Mouse (Mus musculus): ENCODE measurements around the gene Tal1. TPM values are rescaled to one million over a fixed set of nuclear protein-coding genes. Genes with fewer than 3 reads are reported as not detected.
A peak's percentile ranks its signal among the peaks of the same experiment; 100 is the strongest.

Gene Tal1
- polyA plus RNA-seq, 1 experiment from 2014 or later = 3.6 TPM

GRCm38 (mm10) chr4:115085522-115086095, 29.4 kb downstream of the Tal1 start:
- Histone ChIP-seq H3K4me3 (ENCODE audit: inconsistent target) (no peak overlapping the region), H3K27ac (no peak overlapping the region), H3K79me2 (ENCODE audit: inconsistent target) (no peaks in the 10 kb centered on the region), H3K36me3 (ENCODE audit: inconsistent target) (no peaks in the 10 kb centered on the region)
- 6% methylated on average over 5 of the region's 6 CpGs for WGBS (ENCODE audit: missing documents)

DNA sequence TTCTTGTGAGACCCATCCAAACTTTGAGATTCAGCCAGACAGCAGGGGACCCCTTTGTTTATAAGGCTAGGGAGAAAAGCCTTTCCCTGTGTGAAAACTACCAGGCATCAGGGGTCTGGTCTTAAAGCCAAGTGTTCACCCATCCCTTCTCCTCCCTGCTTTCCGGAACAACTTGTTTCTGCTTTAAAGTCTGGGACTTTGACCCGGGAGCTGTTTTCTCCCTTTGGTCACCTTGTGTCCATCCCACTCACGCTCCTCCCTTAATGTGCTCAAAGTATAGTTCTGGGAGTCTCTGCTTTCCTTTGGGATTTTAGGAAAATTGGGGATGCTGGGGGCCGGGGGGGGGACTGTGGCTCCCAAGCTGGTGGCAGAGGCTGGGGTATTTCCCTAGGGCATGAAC, 30.0 kb downstream of the Tal1 start:
- WGBS (ENCODE audit: missing documents) = 94% methylated on average over 3 of the region's 4 CpGs
- H3K4me3 ChIP-seq (ENCODE audit: inconsistent target) = no peak overlapping the region
- no peak overlapping the region for H3K27ac ChIP-seq
- no peaks in the 10 kb centered on the region for H3K79me2 ChIP-seq (ENCODE audit: inconsistent target)
- H3K36me3 ChIP-seq (ENCODE audit: inconsistent target) = no peaks in the 10 kb centered on the region

GRCm38 (mm10) chr4:115086763-115087415, 30.7 kb downstream of the Tal1 start:
- H3K36me3 ChIP-seq (ENCODE audit: inconsistent target) = no peaks in the 10 kb centered on the region
- H3K4me3 ChIP-seq (ENCODE audit: inconsistent target) = no peak overlapping the region
- no peak overlapping the region for H3K27ac ChIP-seq
- 92% methylated on average over 3 of the region's 3 CpGs for WGBS (ENCODE audit: missing documents)
- H3K79me2 ChIP-seq (ENCODE audit: inconsistent target) = no peaks in the 10 kb centered on the region

GRCm38 (mm10) chr4:115088611-115089338, 32.5 kb downstream of the Tal1 start, which contains the start of gene Pdzk1ip1:
Pdzk1ip1 (plus strand) TSS chr4:115088708.
- Histone ChIP-seq H3K79me2 (ENCODE audit: inconsistent target) (no peaks in the 10 kb centered on the region), H3K4me3 (ENCODE audit: inconsistent target) (peak within 1 kb of the TSS; percentile 31), H3K27ac (peak within 1 kb of the TSS; percentile 33; the same call in 1 of the 2 replicates), H3K36me3 (ENCODE audit: inconsistent target) (no peaks in the 10 kb centered on the region)
- WGBS (ENCODE audit: missing documents) = 7% methylated on average over 11 of the region's 11 CpGs

DNA sequence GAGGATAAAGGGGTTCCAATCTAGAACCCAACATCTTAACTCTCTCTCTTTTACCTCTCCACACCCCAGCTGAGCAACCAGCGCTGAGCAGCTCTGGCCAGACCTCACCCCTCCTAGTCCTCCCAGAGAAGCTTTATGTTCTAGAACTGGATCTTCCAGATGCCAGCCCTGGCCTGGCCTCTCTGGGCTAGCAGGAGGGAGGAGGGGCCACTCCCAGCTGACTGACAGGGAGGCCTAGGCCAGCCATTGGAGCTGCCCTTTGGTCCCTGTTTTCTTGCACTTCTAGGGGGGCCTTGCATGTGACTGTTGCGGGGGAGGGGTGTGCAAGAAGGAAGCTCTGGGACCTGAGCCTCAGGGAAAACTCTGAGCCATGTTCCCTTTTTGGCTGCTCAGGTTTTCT, 34.4 kb downstream of the Tal1 start:
- H3K4me3 ChIP-seq (ENCODE audit: inconsistent target) = no peak overlapping the region
- 93% methylated on average over 2 of the region's 2 CpGs for WGBS (ENCODE audit: missing documents)
- no peaks in the 10 kb centered on the region for H3K79me2 ChIP-seq (ENCODE audit: inconsistent target)
- H3K27ac ChIP-seq = no peak overlapping the region
- H3K36me3 ChIP-seq (ENCODE audit: inconsistent target) = no peaks in the 10 kb centered on the region

DNA sequence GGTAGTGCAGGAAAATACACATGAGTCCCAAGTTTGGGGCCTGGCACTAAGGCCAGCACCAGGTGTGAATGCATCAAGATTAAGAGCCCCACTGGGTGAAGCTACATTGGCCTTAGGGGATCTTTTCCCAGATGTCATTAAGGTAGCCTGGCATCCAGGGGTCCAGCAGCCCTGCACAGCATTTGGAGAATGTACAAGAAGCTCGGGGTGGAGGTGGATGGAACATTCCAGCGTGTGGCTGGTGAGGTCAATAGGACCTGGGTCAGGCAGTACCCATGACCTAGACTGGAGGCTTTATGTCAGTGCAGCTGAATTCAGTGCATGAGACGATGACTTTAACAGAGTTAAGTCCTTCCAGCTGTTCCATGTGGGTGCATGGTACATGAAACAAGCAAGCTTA, 35.6 kb downstream of the Tal1 start:
- H3K36me3 ChIP-seq (ENCODE audit: inconsistent target) = no peaks in the 10 kb centered on the region
- no peaks in the 10 kb centered on the region for H3K79me2 ChIP-seq (ENCODE audit: inconsistent target)
- WGBS (ENCODE audit: missing documents) = 88% methylated on average over 3 of the region's 3 CpGs
- H3K27ac ChIP-seq = no peak overlapping the region
- H3K4me3 ChIP-seq (ENCODE audit: inconsistent target) = no peak overlapping the region

DNA sequence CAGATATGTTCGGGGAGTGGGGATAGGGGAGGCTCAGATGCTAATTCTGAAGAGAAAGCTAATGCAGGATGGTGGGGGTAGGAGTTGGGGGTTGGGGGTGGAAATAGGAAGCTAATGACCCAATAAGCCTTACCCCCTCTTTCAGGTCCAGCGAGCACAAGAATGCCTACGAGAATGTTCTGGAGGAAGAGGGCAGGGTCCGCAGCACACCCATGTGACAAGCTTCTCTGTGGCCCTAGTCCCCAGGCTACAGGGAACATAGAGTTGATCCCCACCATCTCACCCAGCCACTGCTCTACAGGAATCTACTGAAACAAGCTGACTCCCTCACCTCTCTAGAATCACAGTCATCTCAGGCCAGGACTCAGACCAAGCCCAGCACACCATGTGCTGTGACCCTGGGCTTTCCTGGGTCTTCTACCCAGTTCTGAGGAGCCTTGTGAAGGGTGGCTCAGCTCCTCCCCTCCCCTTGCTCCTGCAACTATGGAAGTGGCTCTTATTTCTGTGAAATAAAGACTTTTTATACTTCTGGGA, 37.2 kb downstream of the Tal1 start:
- Histone ChIP-seq H3K4me3 (ENCODE audit: inconsistent target) (no peak overlapping the region), H3K36me3 (ENCODE audit: inconsistent target) (no peaks in the 10 kb centered on the region), H3K27ac (no peak overlapping the region), H3K79me2 (ENCODE audit: inconsistent target) (no peaks in the 10 kb centered on the region)
- WGBS (ENCODE audit: missing documents) = 92% methylated on average over 4 of the region's 4 CpGs

- Histone ChIP-seq H3K27ac (no peak overlapping the region), H3K79me2 (ENCODE audit: inconsistent target) (no peaks in the 10 kb centered on the region), H3K36me3 (ENCODE audit: inconsistent target) (no peaks in the 10 kb centered on the region), H3K4me3 (ENCODE audit: inconsistent target) (no peak overlapping the region)
- WGBS (ENCODE audit: missing documents) = 92% methylated on average over 2 of the region's 2 CpGs
Observed at GRCm38 (mm10) chr4:115094056-115094455, 37.8 kb downstream of the Tal1 start.

- 5% methylated on average over 28 of the region's 31 CpGs for WGBS (ENCODE audit: missing documents)
- H3K36me3 ChIP-seq (ENCODE audit: inconsistent target) = no peaks in the 10 kb centered on the region
- no peaks in the 10 kb centered on the region for H3K79me2 ChIP-seq (ENCODE audit: inconsistent target)
- peak overlapping the region; percentile 34 for H3K4me3 ChIP-seq (ENCODE audit: inconsistent target)
- peak overlapping the region; percentile 94 for H3K27ac ChIP-seq
Observed at GRCm38 (mm10) chr4:115095671-115096434, 39.6 kb downstream of the Tal1 start.

DNA sequence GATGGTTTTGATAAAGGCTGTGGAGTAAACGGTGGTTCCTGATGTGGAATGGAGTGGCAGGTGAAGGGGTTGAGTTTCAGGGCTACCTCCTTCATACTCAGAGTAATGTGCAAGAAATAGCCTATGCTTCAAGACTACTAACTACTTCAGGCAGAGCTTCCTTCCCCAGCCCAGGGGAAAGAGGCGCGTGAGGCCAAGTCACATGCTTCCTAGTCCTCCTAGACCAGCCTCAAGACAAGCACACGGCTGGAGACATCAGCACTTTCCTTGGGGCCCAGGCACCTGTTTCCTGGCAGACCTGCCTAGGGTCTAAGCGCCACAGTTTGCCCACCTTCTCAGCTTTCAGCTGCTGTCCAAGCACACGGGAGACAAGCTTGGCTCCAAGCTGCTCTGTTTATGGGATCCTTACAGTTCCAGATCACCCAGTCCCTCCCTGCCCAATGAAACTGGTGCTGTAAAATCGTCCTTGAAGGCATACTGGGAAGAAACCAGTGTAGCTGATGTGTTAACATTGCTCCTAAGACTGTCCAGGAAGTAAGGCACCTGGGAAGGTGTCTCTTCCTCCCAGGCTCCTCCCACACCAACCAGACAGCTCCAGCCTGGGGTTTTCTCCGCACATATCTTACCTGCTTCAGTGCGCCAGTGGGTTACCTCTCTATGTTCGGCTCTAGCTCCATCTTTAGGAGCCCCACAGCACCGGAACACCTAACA, 40.4 kb downstream of the Tal1 start:
- H3K27ac ChIP-seq = peak overlapping the region; percentile 94
- H3K79me2 ChIP-seq (ENCODE audit: inconsistent target) = no peaks in the 10 kb centered on the region
- peak overlapping the region; percentile 34 for H3K4me3 ChIP-seq (ENCODE audit: inconsistent target)
- WGBS (ENCODE audit: missing documents) = 3% methylated on average over 11 of the region's 11 CpGs
- no peaks in the 10 kb centered on the region for H3K36me3 ChIP-seq (ENCODE audit: inconsistent target)

GRCm38 (mm10) chr4:115097146-115097496, 40.9 kb downstream of the Tal1 start:
- H3K79me2 ChIP-seq (ENCODE audit: inconsistent target) = no peaks in the 10 kb centered on the region
- 2% methylated on average over 6 of the region's 6 CpGs for WGBS (ENCODE audit: missing documents)
- peak overlapping the region; percentile 94 for H3K27ac ChIP-seq
- peak overlapping the region; percentile 14; the same call in 1 of the 2 replicates for H3K4me3 ChIP-seq (ENCODE audit: inconsistent target)
- no peaks in the 10 kb centered on the region for H3K36me3 ChIP-seq (ENCODE audit: inconsistent target)

- Histone ChIP-seq H3K27ac (no peak overlapping the region), H3K4me3 (ENCODE audit: inconsistent target) (no peak overlapping the region), H3K36me3 (ENCODE audit: inconsistent target) (no peaks in the 10 kb centered on the region), H3K79me2 (ENCODE audit: inconsistent target) (no peaks in the 10 kb centered on the region)
- WGBS (ENCODE audit: missing documents) = 73% methylated on average over 6 of the region's 6 CpGs
Observed at GRCm38 (mm10) chr4:115101682-115102081, 45.5 kb downstream of the Tal1 start.

DNA sequence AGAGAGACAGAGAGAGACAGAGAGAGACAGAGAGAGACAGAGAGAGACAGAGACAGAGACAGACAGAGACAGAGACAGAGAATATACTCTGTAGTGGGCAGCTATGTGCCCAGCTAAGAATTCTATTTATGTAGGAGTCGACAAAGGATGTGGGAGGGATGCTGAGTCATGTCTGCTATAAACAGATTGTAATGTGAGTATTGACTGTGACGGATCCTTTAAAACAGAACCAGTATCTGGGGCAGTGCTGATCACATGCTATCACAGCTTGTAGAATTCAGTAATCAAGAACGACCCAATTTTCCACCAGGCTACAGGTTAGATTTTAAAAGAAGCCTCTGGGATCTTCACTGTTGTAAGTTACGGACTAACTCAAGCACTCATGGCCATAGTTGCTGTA, 47.3 kb downstream of the Tal1 start:
- Histone ChIP-seq H3K79me2 (ENCODE audit: inconsistent target) (no peaks in the 10 kb centered on the region), H3K36me3 (ENCODE audit: inconsistent target) (no peaks in the 10 kb centered on the region), H3K4me3 (ENCODE audit: inconsistent target) (no peak overlapping the region), H3K27ac (no peak overlapping the region)
- WGBS (ENCODE audit: missing documents) = 26% methylated on average over 4 of the region's 4 CpGs

DNA sequence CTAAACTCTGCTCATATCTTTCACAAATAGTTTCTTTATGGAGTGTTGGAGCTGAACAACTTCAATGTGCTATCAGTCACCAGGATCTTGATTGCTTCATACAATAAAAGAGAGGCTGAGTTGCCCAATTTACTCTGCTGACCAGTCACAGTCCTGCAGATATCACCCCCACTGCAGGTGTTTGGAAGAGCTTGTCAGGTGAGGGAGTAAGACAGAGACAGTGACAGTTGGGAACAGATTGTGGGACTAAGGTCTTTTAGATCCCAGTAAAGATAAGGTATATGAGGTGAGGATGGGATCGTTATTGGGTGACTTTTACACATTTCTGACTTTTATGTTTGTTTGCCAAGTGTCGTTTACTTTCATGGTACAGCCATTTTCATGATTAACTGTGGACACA, 54.9 kb downstream of the Tal1 start:
- 80% methylated on average over 2 of the region's 2 CpGs for WGBS (ENCODE audit: missing documents)
- Histone ChIP-seq H3K27ac (no peak overlapping the region), H3K79me2 (ENCODE audit: inconsistent target) (no peaks in the 10 kb centered on the region), H3K4me3 (ENCODE audit: inconsistent target) (no peak overlapping the region), H3K36me3 (ENCODE audit: inconsistent target) (no peaks in the 10 kb centered on the region)
